8 mouse cellular contexts compared by ENCODE assay signal in the genomic region with DNA sequence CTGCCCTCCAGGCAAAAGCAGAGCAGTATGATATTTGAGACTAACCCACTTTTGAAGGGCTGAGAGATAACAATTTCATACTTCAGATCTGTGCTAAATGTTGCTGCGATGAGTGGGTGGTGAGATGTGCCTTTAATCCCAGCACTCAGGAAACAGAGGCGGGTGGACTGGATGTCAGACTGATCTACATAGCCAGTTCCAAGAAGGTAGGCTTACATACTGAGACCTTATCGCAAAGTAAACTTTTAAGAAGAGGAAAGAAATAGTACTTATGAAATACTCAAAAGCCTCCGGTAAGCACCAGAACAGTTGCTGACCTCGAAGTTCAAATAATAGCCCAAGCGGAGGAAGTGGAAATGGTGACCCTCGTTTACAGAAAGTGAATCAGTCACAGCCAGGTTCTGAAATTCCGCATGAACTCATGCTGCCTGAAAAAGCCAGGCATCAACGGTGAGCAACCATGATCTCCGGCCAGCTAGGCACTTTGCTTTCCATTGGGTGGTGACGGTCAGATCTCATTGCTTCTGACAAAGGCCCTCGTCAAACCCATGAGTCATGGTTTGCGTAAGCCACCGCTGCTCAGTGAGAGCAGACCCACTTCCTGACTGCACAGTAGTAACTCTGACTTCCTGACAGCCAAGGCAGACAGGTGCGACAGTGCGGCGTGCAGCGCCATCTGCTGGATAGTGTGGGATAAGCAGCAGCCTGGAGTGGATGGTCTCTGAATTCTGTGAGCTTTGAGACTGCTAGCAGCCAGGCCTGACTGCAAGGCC. TPM values are rescaled to one million over a fixed set of nuclear protein-coding genes. Genes with fewer than 3 reads are reported as not detected.
DNase-seq lines count a peak whose midpoint lies in the region; ATAC-seq and TF ChIP-seq lines count a peak whose summit lies in the region.

No protein-coding gene starts in this region.

- H3K27me3 ChIP-seq in E14TG2a.4 (ENCODE audit: insufficient read depth, low read length): no peaks in the 10 kb centered on the region
- H3K27me3 ChIP-seq in forebrain, embryonic 13.5 days: no peaks in the 10 kb centered on the region
- no peaks in the 10 kb centered on the region for H3K27me3 ChIP-seq in neural tube, embryonic 15.5 days (replicated peaks)

- peak overlapping the region; percentile 55 for H3K4me2 ChIP-seq in forebrain, embryonic 13.5 days
- H3K4me2 ChIP-seq in neural tube, embryonic 15.5 days: peak overlapping the region; percentile 58

- WGBS in forebrain, embryonic 13.5 days: 34% methylated on average over 18 of the region's 18 CpGs
- WGBS in neural tube, embryonic 15.5 days: 32% methylated on average over 18 of the region's 18 CpGs

- H3K4me3 ChIP-seq in E14TG2a.4 (replicated peaks; ENCODE audit: low read length): no peak overlapping the region
- H3K4me3 ChIP-seq in forebrain, embryonic 13.5 days: peak overlapping the region; percentile 24
- peak overlapping the region; percentile 27 for H3K4me3 ChIP-seq in neural tube, embryonic 15.5 days (replicated peaks)

- DNase-seq in c-Kit-positive CD71-positive TER-119-positive erythroid progenitor cells, embryonic 14.5 days (ENCODE audit: low spot score): peak; percentile 92
- DNase-seq in heart, postnatal 14 days: peak; percentile 90 to 93
- peak; percentile 93 for DNase-seq in layer of hippocampus, adult 11-12 months (ENCODE audit: low spot score)
- DNase-seq in lung, adult 18-20 months: peak; percentile 94 to 95
- DNase-seq in testis, postnatal 14 days (ENCODE audit: low spot score): peak; percentile 78

- H3K36me3 ChIP-seq in E14TG2a.4 (ENCODE audit: insufficient read depth, low read length): no peaks in the 10 kb centered on the region
- H3K36me3 ChIP-seq in forebrain, embryonic 13.5 days (ENCODE audit: poor library complexity, severe bottlenecking): no peaks in the 10 kb centered on the region
- no peaks in the 10 kb centered on the region for H3K36me3 ChIP-seq in neural tube, embryonic 15.5 days

- peak; percentile 93 for TF ChIP-seq CTCF in E14TG2a.4 (conservative IDR thresholded peaks at IDR 0.05; ENCODE audit: low read length)

- 0 out of 2 replicates have a peak overlapping the region, but pooled peaks have one; percentile 45 for H3K9ac ChIP-seq in forebrain, embryonic 13.5 days
- H3K9ac ChIP-seq in neural tube, embryonic 15.5 days (replicated peaks): 0 out of 2 replicates have a peak overlapping the region, but pooled peaks have one; percentile 8

- no peak overlapping the region for H3K27ac ChIP-seq in forebrain, embryonic 13.5 days
- no peak overlapping the region for H3K27ac ChIP-seq in neural tube, embryonic 15.5 days (replicated peaks)

- no peaks in the 10 kb centered on the region for H3K9me3 ChIP-seq in E14TG2a.4 (ENCODE audit: low read length)
- H3K9me3 ChIP-seq in forebrain, embryonic 13.5 days (replicated peaks): no peaks in the 10 kb centered on the region
- H3K9me3 ChIP-seq in neural tube, embryonic 15.5 days (replicated peaks): no peaks in the 10 kb centered on the region

- intact Hi-C loops in heart, postnatal 14 days (cut with DNase I): loop anchor here (1.0 to 10.0 kb wide), 3 partner anchors 293 to 935 kb away; no protein-coding TSS in a partner anchor

- peaks cover 26% of the 10 kb centered on the region for H3K4me1 ChIP-seq in E14TG2a.4 (replicated peaks; ENCODE audit: low read depth, low read length)
- H3K4me1 ChIP-seq in forebrain, embryonic 13.5 days: 0 out of 2 replicates have a peak, but pooled peaks cover 4% of the 10 kb centered on the region
- H3K4me1 ChIP-seq in neural tube, embryonic 15.5 days: 0 out of 2 replicates have a peak, but pooled peaks cover 3% of the 10 kb centered on the region

- ATAC-seq in forebrain, embryonic 13.5 days: peak; percentile 98
- peak; percentile 99 for ATAC-seq in neural tube, embryonic 15.5 days (ENCODE audit: low FRiP score)

RNA-seq across cellular contexts. Expression of gene Glrx, which starts 42.1 kb away (rescaled TPM):
- polyA plus RNA-seq in forebrain, embryonic 13.5 days (2015; fragmentation: Nextera tagmentation; extraction: Ambion mirVana): 26.4 and 30.3 TPM in 2 replicates
- 10 to 100 TPM; 54.1 to 55.2 TPM for total RNA-seq in heart, postnatal 14 days (2021)
- polyA plus RNA-seq in neural tube, embryonic 15.5 days (2015; fragmentation: Nextera tagmentation; extraction: Ambion mirVana): 86.1 and 87.0 TPM in 2 replicates
